Comparison of ENCODE assay signal across 9 mouse cellular contexts in genomic region chr9:72660911-72661310, GRCm38 (mm10). TPM values are rescaled to one million over a fixed set of nuclear protein-coding genes. Genes with fewer than 3 reads are reported as not detected.
DNase-seq lines count a peak whose midpoint lies in the region; ATAC-seq and TF ChIP-seq lines count a peak whose summit lies in the region.
"Had no signal": no experiment of that assay in that cellular context is flagged by ENCODE, and none has a peak within 500 bp of the region (broad histone marks: within the 10 kb centered on the region; RNA-seq: fewer than 3 reads in every experiment).

No protein-coding gene starts in this region.

- H3K36me3 ChIP-seq in heart, embryonic 14.5 days (ENCODE audit: control insufficient read depth, insufficient read depth, low read length): peaks cover 26% of the 10 kb centered on the region
- peaks cover 0 to 52% of the 10 kb centered on the region in 2 experiments for H3K36me3 ChIP-seq in MEL (ENCODE audit: control insufficient read depth in 1 of 2, insufficient read depth in 2 of 2, low read length in 2 of 2)
- peaks cover 8% of the 10 kb centered on the region; the same call in 1 of the 2 replicates for H3K36me3 ChIP-seq in hindbrain, embryonic 12.5 days
- H3K36me3 ChIP-seq in midbrain, embryonic 12.5 days: peaks cover 17% of the 10 kb centered on the region

- no peak for DNase-seq in heart, adult 18-20 months
- peak; percentile 62 for DNase-seq in MEL (ENCODE audit: low read depth, low spot score)
- no peak for DNase-seq in ovary, postnatal 36 days (ENCODE audit: low spot score)
- no peak for DNase-seq in spleen, postnatal 4 days (ENCODE audit: low spot score in 2 of 2)

- peak overlapping the region; percentile 85 for H3K4me2 ChIP-seq in heart, embryonic 14.5 days (ENCODE audit: low read length)
- peak overlapping the region; percentile 93; the same call in 1 of the 2 replicates for H3K4me2 ChIP-seq in hindbrain, embryonic 12.5 days (replicated peaks)
- peak overlapping the region; percentile 95; the same call in 1 of the 2 replicates for H3K4me2 ChIP-seq in midbrain, embryonic 12.5 days (replicated peaks)

- no peak overlapping the region for H3K4me3 ChIP-seq in heart, embryonic 14.5 days (ENCODE audit: control insufficient read depth in 1 of 2, insufficient read depth in 1 of 2, low read depth in 1 of 2, low read length in 2 of 2)
- peak overlapping the region in 1 of 2 experiments; percentile 63; a peak in 1 of 4 replicates for H3K4me3 ChIP-seq in MEL (ENCODE audit: control insufficient read depth in 1 of 2, insufficient read depth in 1 of 2, low read depth in 2 of 2, low read length in 2 of 2)
- H3K4me3 ChIP-seq in hindbrain, embryonic 12.5 days: no peak overlapping the region
- H3K4me3 ChIP-seq in midbrain, embryonic 12.5 days: no peak overlapping the region

- TF ChIP-seq EP300 in MEL (IDR thresholded peaks at IDR 0.05; ENCODE audit: low read depth in 1 of 2, low read length in 2 of 2): no peak

- peak overlapping the region; percentile 100 for H3K9ac ChIP-seq in heart, embryonic 14.5 days (ENCODE audit: low read length)
- H3K9ac ChIP-seq in MEL (ENCODE audit: control insufficient read depth, low read depth, low read length, poor library complexity, severe bottlenecking): peak overlapping the region; percentile 84
- H3K9ac ChIP-seq in hindbrain, embryonic 12.5 days: no peak overlapping the region
- H3K9ac ChIP-seq in midbrain, embryonic 12.5 days (replicated peaks): no peak overlapping the region

- peaks cover 41% of the 10 kb centered on the region for H3K79me2 ChIP-seq in MEL (ENCODE audit: control insufficient read depth, insufficient read depth, low read length, poor library complexity)

- WGBS in heart, embryonic 14.5 days: 57% methylated on average over 1 of the region's 1 CpGs
- 71% methylated on average over 1 of the region's 1 CpGs for WGBS in hindbrain, embryonic 12.5 days
- 31% methylated on average over 1 of the region's 1 CpGs for WGBS in midbrain, embryonic 12.5 days

- H3K4me1 ChIP-seq in heart, embryonic 14.5 days (ENCODE audit: control insufficient read depth in 2 of 2, insufficient read depth in 2 of 2, low read length in 2 of 2): peaks cover 7 to 25% of the 10 kb centered on the region in 2 experiments
- H3K4me1 ChIP-seq in MEL (ENCODE audit: control insufficient read depth in 1 of 2, insufficient read depth in 2 of 2, low read length in 2 of 2): peaks cover 17 to 39% of the 10 kb centered on the region in 2 experiments
- peaks cover 28% of the 10 kb centered on the region for H3K4me1 ChIP-seq in hindbrain, embryonic 12.5 days
- H3K4me1 ChIP-seq in midbrain, embryonic 12.5 days: peaks cover 33% of the 10 kb centered on the region

- H3K9me3 ChIP-seq in heart, embryonic 14.5 days (ENCODE audit: control insufficient read depth, low read length): no peaks in the 10 kb centered on the region
- no peaks in the 10 kb centered on the region for H3K9me3 ChIP-seq in MEL (replicated peaks; ENCODE audit: insufficient read depth, low read length)
- H3K9me3 ChIP-seq in hindbrain, embryonic 12.5 days (replicated peaks): no peaks in the 10 kb centered on the region
- no peaks in the 10 kb centered on the region for H3K9me3 ChIP-seq in midbrain, embryonic 12.5 days
- H3K9me3 ChIP-seq: G1E had no signal

- TF ChIP-seq POLR2A in MEL (IDR thresholded peaks at IDR 0.05; ENCODE audit: control insufficient read depth in 1 of 2, insufficient read depth in 1 of 2, low read depth in 1 of 2, low read length in 2 of 2, poor library complexity in 1 of 2): no peak

- H3K27me3 ChIP-seq in heart, embryonic 14.5 days (ENCODE audit: control insufficient read depth, insufficient read depth, low read length): no peaks in the 10 kb centered on the region
- no peaks in the 10 kb centered on the region for H3K27me3 ChIP-seq in MEL (ENCODE audit: control insufficient read depth in 1 of 2, insufficient read depth in 2 of 2, low read length in 2 of 2)
- no peaks in the 10 kb centered on the region for H3K27me3 ChIP-seq in hindbrain, embryonic 12.5 days
- no peaks in the 10 kb centered on the region for H3K27me3 ChIP-seq in midbrain, embryonic 12.5 days

- TF ChIP-seq CTCF in MEL (IDR thresholded peaks at IDR 0.05 in 2 of 3, conservative IDR thresholded peaks at IDR 0.05 in 1 of 3; ENCODE audit: control insufficient read depth in 1 of 3, insufficient read depth in 1 of 3, low read depth in 2 of 3, low read length in 3 of 3, poor library complexity in 1 of 3, severe bottlenecking in 1 of 3): no peak

- peak overlapping the region in 1 of 2 experiments; percentile 49; a peak in 2 of 4 replicates for H3K27ac ChIP-seq in heart, embryonic 14.5 days (replicated peaks in 1 of 2; ENCODE audit: control insufficient read depth in 1 of 2, insufficient read depth in 1 of 2, low read depth in 2 of 2, low read length in 2 of 2)
- H3K27ac ChIP-seq in MEL (ENCODE audit: control insufficient read depth, low read depth, low read length): peak overlapping the region; percentile 44
- H3K27ac ChIP-seq in hindbrain, embryonic 12.5 days: peak overlapping the region; percentile 99
- peak overlapping the region; percentile 99 for H3K27ac ChIP-seq in midbrain, embryonic 12.5 days (replicated peaks)

- no peak for ATAC-seq in heart, embryonic 14.5 days (ENCODE audit: insufficient number of reproducible peaks, insufficient read depth, low FRiP score, low read depth)
- ATAC-seq in hindbrain, embryonic 12.5 days (ENCODE audit: low FRiP score): no peak
- no peak for ATAC-seq in midbrain, embryonic 12.5 days (ENCODE audit: low FRiP score, low read depth)
- no peak for ATAC-seq in inflammation-experienced regulatory T-cells, adult 6 months

- no peak for TF ChIP-seq RAD21 in MEL (IDR thresholded peaks at IDR 0.05; ENCODE audit: low read depth, low read length)

TF ChIP-seq in MEL, 35 proteins besides CTCF, POLR2A, EP300 and RAD21:
- TF ChIP-seq ETS1 (IDR thresholded peaks at IDR 0.05; ENCODE audit: low read depth, low read length) (no peak), MYC (IDR thresholded peaks at IDR 0.05; ENCODE audit: low read depth, low read length) (0 out of 2 replicates have a peak, but pooled peaks have one; percentile 14), TCF12 (IDR thresholded peaks at IDR 0.05; ENCODE audit: low read depth, low read length) (no peak)
TF ChIP-seq in MEL: peak in this region for 1.

RNA-seq across cellular contexts. Expression of gene Nedd4, which starts 1.2 kb away (rescaled TPM):
- polyA plus RNA-seq in heart, embryonic 14.5 days (2014; fragmentation: Nextera tagmentation; extraction: Ambion mirVana): 612 and 625 TPM in 2 replicates
- total RNA-seq in heart, adult 18-20 months (2021): 100 to 1,000 TPM; 343 to 345 TPM
- total RNA-seq in MEL (2012; rRNA removed): 167 and 175 TPM in 2 replicates
- 100 to 1,000 TPM; 216 to 583 TPM for polyA plus RNA-seq in MEL (2012; ENCODE audit: insufficient read depth in 1 of 2, insufficient read length in 2 of 2, low read depth in 1 of 2, low replicate concordance in 2 of 2, missing spikeins in 1 of 2)
- polyA plus RNA-seq in hindbrain, embryonic 12.5 days (2016; fragmentation: Nextera tagmentation; extraction: Ambion mirVana): 704 and 727 TPM in 2 replicates
- polyA plus RNA-seq in midbrain, embryonic 12.5 days (2016; fragmentation: Nextera tagmentation; extraction: Ambion mirVana): 737 and 770 TPM in 2 replicates
- 1 to 10 TPM; 2.2 to 8.3 (median 2.5) TPM for polyA plus RNA-seq in inflammation-experienced regulatory T-cells, adult 6 months (2017; shearing (Covaris generic))

Comparison
In these comparisons a context has a peak if more than half of its experiments do, and no peak if none do; other contexts are left out.
1. H3K9ac ChIP-seq: peak in heart, embryonic 14.5 days (single experiment) and MEL (single experiment); none in hindbrain, embryonic 12.5 days (single experiment) and midbrain, embryonic 12.5 days (single experiment).
2. RNA of gene Nedd4, which starts 1.2 kb away (polyA plus RNA-seq): 737 to 770 TPM in midbrain, embryonic 12.5 days, 704 to 727 TPM in hindbrain, embryonic 12.5 days, 612 to 625 TPM in heart, embryonic 14.5 days and 216 to 583 TPM in MEL; 2.2 to 8.3 TPM in inflammation-experienced regulatory T-cells, adult 6 months; every median in the first group is over 10 times any median in the second.
3. Peak in every context shown above with its lines, with median percentiles within 50 percentile points of each other: H3K4me2 ChIP-seq.